Mouse (Mus musculus): ENCODE measurements around the gene Edrf1. TPM values are rescaled to one million over a fixed set of nuclear protein-coding genes. Genes with fewer than 3 reads are reported as not detected.

Edrf1 gene
- polyA plus RNA-seq (2015; fragmentation: Nextera tagmentation; extraction: Ambion mirVana) = 16.9 TPM in 2 replicates

GRCm38 (mm10) chr7:133637361-133638305, at the start of gene Edrf1:
Gene Edrf1, plus strand, starts transcription at chr7:133637543.
- peak within 1 kb of the TSS; percentile 74 for H3K4me3 ChIP-seq (replicated peaks)
- peaks cover 16% of the 10 kb centered on the region for H3K36me3 ChIP-seq
- peak; percentile 99 for ATAC-seq
- H3K27ac ChIP-seq = peak within 1 kb of the TSS; percentile 91
- peaks cover 10% of the 10 kb centered on the region; the same call in 1 of the 2 replicates for H3K4me1 ChIP-seq (replicated peaks)
- H3K9me3 ChIP-seq = no peaks in the 10 kb centered on the region
- H3K9ac ChIP-seq = peak within 1 kb of the TSS; percentile 92
- no peaks in the 10 kb centered on the region for H3K27me3 ChIP-seq (replicated peaks)
- under 1% methylated on average over 81 of the region's 81 CpGs for WGBS
- peak within 1 kb of the TSS; percentile 89 for H3K4me2 ChIP-seq (replicated peaks)

- H3K4me2 ChIP-seq (replicated peaks) = no peak overlapping the region
- no peak for ATAC-seq
- no peak overlapping the region for H3K27ac ChIP-seq
- no peaks in the 10 kb centered on the region for H3K4me1 ChIP-seq (replicated peaks)
- no peak overlapping the region for H3K9ac ChIP-seq
- WGBS = 69% methylated on average over 1 of the region's 1 CpGs
- no peak overlapping the region for H3K4me3 ChIP-seq (replicated peaks)
- H3K36me3 ChIP-seq = no peaks in the 10 kb centered on the region
- H3K27me3 ChIP-seq (replicated peaks) = no peaks in the 10 kb centered on the region
- H3K9me3 ChIP-seq = no peaks in the 10 kb centered on the region
These were observed 45.6 kb upstream of the Edrf1 start for GRCm38 (mm10) chr7:133591750-133592149.

- Histone ChIP-seq H3K4me1 (replicated peaks) (peaks cover 8% of the 10 kb centered on the region; the same call in 1 of the 2 replicates), H3K27ac (no peak overlapping the region), H3K9me3 (no peaks in the 10 kb centered on the region), H3K4me3 (replicated peaks) (no peak overlapping the region), H3K36me3 (no peaks in the 10 kb centered on the region), H3K9ac (no peak overlapping the region), H3K4me2 (replicated peaks) (no peak overlapping the region), H3K27me3 (replicated peaks) (no peaks in the 10 kb centered on the region)
- ATAC-seq = no peak
- 50% methylated on average over 1 of the region's 1 CpGs for WGBS
These were observed 36.8 kb upstream of the Edrf1 start for GRCm38 (mm10) chr7:133600558-133600957.

- H3K9ac ChIP-seq = no peak within 1 kb of the TSS
- peaks cover 8% of the 10 kb centered on the region; the same call in 1 of the 2 replicates for H3K4me1 ChIP-seq (replicated peaks)
- no peaks in the 10 kb centered on the region for H3K9me3 ChIP-seq
- 63% methylated on average over 2 of the region's 2 CpGs for WGBS
- H3K27me3 ChIP-seq (replicated peaks) = no peaks in the 10 kb centered on the region
- no peaks in the 10 kb centered on the region for H3K36me3 ChIP-seq
- ATAC-seq = no peak
- H3K27ac ChIP-seq = no peak within 1 kb of the TSS
- H3K4me2 ChIP-seq (replicated peaks) = no peak within 1 kb of the TSS
- H3K4me3 ChIP-seq (replicated peaks) = no peak within 1 kb of the TSS
These were observed 35.3 kb upstream of the Edrf1 start, which contains the start of gene Tex36 for GRCm38 (mm10) chr7:133602058-133602457. Gene Tex36, minus strand, starts transcription at chr7:133602158.

- Histone ChIP-seq H3K4me1 (replicated peaks) (peaks cover 8% of the 10 kb centered on the region; the same call in 1 of the 2 replicates), H3K27ac (no peak overlapping the region), H3K9me3 (no peaks in the 10 kb centered on the region), H3K4me2 (replicated peaks) (no peak overlapping the region), H3K36me3 (no peaks in the 10 kb centered on the region), H3K4me3 (replicated peaks) (no peak overlapping the region), H3K27me3 (replicated peaks) (no peaks in the 10 kb centered on the region), H3K9ac (no peak overlapping the region)
- no peak for ATAC-seq
- 84% methylated on average over 2 of the region's 2 CpGs for WGBS
These were observed 34.2 kb upstream of the Edrf1 start for GRCm38 (mm10) chr7:133603156-133603555.

- Histone ChIP-seq H3K4me3 (replicated peaks) (no peak overlapping the region), H3K4me1 (replicated peaks) (peaks cover 8% of the 10 kb centered on the region; the same call in 1 of the 2 replicates), H3K27me3 (replicated peaks) (no peaks in the 10 kb centered on the region), H3K4me2 (replicated peaks) (peak overlapping the region; percentile 33; the same call in 1 of the 2 replicates), H3K27ac (0 out of 2 replicates have a peak overlapping the region, but pooled peaks have one; percentile 27), H3K9me3 (no peaks in the 10 kb centered on the region), H3K36me3 (no peaks in the 10 kb centered on the region), H3K9ac (no peak overlapping the region)
- peak; percentile 78 for ATAC-seq
- 39% methylated on average over 13 of the region's 13 CpGs for WGBS
These were observed 32.8 kb upstream of the Edrf1 start for GRCm38 (mm10) chr7:133604427-133605081.

- Histone ChIP-seq H3K9ac (no peak overlapping the region), H3K4me2 (replicated peaks) (no peak overlapping the region), H3K4me1 (replicated peaks) (peaks cover 8% of the 10 kb centered on the region; the same call in 1 of the 2 replicates), H3K4me3 (replicated peaks) (no peak overlapping the region), H3K36me3 (no peaks in the 10 kb centered on the region), H3K9me3 (no peaks in the 10 kb centered on the region), H3K27ac (no peak overlapping the region), H3K27me3 (replicated peaks) (no peaks in the 10 kb centered on the region)
- no peak for ATAC-seq
- WGBS = 54% methylated on average over 5 of the region's 5 CpGs
These were observed 30.0 kb upstream of the Edrf1 start for GRCm38 (mm10) chr7:133607331-133607730.

GRCm38 (mm10) chr7:133607883-133608575, 29.3 kb upstream of the Edrf1 start:
- WGBS = 63% methylated on average over 13 of the region's 13 CpGs
- Histone ChIP-seq H3K9ac (no peak overlapping the region), H3K27me3 (replicated peaks) (no peaks in the 10 kb centered on the region), H3K4me3 (replicated peaks) (no peak overlapping the region), H3K9me3 (no peaks in the 10 kb centered on the region), H3K4me2 (replicated peaks) (no peak overlapping the region), H3K4me1 (replicated peaks) (peaks cover 8% of the 10 kb centered on the region; the same call in 1 of the 2 replicates), H3K27ac (no peak overlapping the region), H3K36me3 (no peaks in the 10 kb centered on the region)
- ATAC-seq = no peak

GRCm38 (mm10) chr7:133608631-133609340, 28.6 kb upstream of the Edrf1 start:
- H3K9ac ChIP-seq = no peak overlapping the region
- no peaks in the 10 kb centered on the region for H3K27me3 ChIP-seq (replicated peaks)
- H3K4me2 ChIP-seq (replicated peaks) = no peak overlapping the region
- no peaks in the 10 kb centered on the region for H3K36me3 ChIP-seq
- peaks cover 8% of the 10 kb centered on the region; the same call in 1 of the 2 replicates for H3K4me1 ChIP-seq (replicated peaks)
- ATAC-seq = no peak
- H3K27ac ChIP-seq = no peak overlapping the region
- H3K9me3 ChIP-seq = no peaks in the 10 kb centered on the region
- 66% methylated on average over 13 of the region's 13 CpGs for WGBS
- H3K4me3 ChIP-seq (replicated peaks) = no peak overlapping the region

GRCm38 (mm10) chr7:133609585-133609984, 27.8 kb upstream of the Edrf1 start:
- Histone ChIP-seq H3K4me1 (replicated peaks) (peaks cover 7% of the 10 kb centered on the region; the same call in 1 of the 2 replicates), H3K4me3 (replicated peaks) (no peak overlapping the region), H3K9me3 (no peaks in the 10 kb centered on the region), H3K27me3 (replicated peaks) (no peaks in the 10 kb centered on the region), H3K27ac (no peak overlapping the region), H3K9ac (no peak overlapping the region), H3K4me2 (replicated peaks) (no peak overlapping the region), H3K36me3 (no peaks in the 10 kb centered on the region)
- ATAC-seq = no peak
- 69% methylated on average over 8 of the region's 8 CpGs for WGBS

- no peak overlapping the region for H3K27ac ChIP-seq
- no peaks in the 10 kb centered on the region for H3K9me3 ChIP-seq
- 86% methylated on average over 2 of the region's 2 CpGs for WGBS
- no peak for ATAC-seq
- H3K9ac ChIP-seq = no peak overlapping the region
- no peak overlapping the region for H3K4me2 ChIP-seq (replicated peaks)
- H3K36me3 ChIP-seq = no peaks in the 10 kb centered on the region
- H3K27me3 ChIP-seq (replicated peaks) = no peaks in the 10 kb centered on the region
- H3K4me1 ChIP-seq (replicated peaks) = no peaks in the 10 kb centered on the region
- no peak overlapping the region for H3K4me3 ChIP-seq (replicated peaks)
These were observed 24.4 kb upstream of the Edrf1 start for GRCm38 (mm10) chr7:133612981-133613380.
